Mouse (Mus musculus): ENCODE data around the gene Elp1. TPM values are rescaled to one million over a fixed set of nuclear protein-coding genes. Genes with fewer than 3 reads are reported as not detected.
A peak's percentile ranks its signal among the peaks of the same experiment; 100 is the strongest.

Gene Elp1
- polyA plus RNA-seq, 1 experiment from 2014 or later, result 116 TPM

GRCm38 (mm10) chr4:56740020-56740485 is 62.1 kb downstream of the Elp1 start, which contains the start of gene Gm26657:
TSS of gene Gm26657 (plus strand) at chr4:56740070.
- H3K4me2 ChIP-seq (ENCODE audit: low read depth), result no peak within 1 kb of the TSS
- H3K27me3 ChIP-seq (ENCODE audit: control insufficient read depth, insufficient read depth, low read length), result no peaks in the 10 kb centered on the region
- no peak within 1 kb of the TSS for H3K9ac ChIP-seq (ENCODE audit: low read length)
- H3K9me3 ChIP-seq (ENCODE audit: control insufficient read depth, low read length), result no peaks in the 10 kb centered on the region
- peaks cover 4% of the 10 kb centered on the region; the same call in 1 of the 2 replicates for H3K36me3 ChIP-seq (ENCODE audit: control insufficient read depth, insufficient read depth, low read length)
- ATAC-seq (ENCODE audit: insufficient read depth, low FRiP score, low TSS enrichment) (no peak), DNase-seq (ENCODE audit: low spot score) (no peak)
- H3K4me3 ChIP-seq (ENCODE audit: low read depth, low read length), result no peak within 1 kb of the TSS
- 88% methylated on average over 18 of the region's 18 CpGs for WGBS
- no peak within 1 kb of the TSS for H3K27ac ChIP-seq (ENCODE audit: low read depth, low read length)
- H3K4me1 ChIP-seq (ENCODE audit: control insufficient read depth, insufficient read depth, low read length), result no peaks in the 10 kb centered on the region

DNA sequence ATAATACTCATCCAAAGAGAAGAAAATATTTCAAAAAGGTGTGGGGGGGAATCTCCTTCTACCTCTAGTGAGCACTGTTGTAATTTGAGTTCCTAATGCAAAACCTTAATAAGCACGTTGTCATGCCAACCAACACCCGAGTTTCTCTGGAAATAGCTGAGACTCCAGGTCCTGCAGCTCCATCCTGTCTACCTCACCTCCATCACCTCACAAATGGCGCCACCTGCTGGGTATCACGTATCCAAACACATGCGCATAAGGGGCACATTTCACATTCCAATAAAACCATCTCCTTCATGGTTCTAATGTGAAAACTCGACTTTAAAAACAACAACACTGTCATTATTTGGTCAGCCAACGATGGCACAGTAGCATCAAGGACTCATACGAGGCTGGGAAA is 76.3 kb downstream of the Elp1 start:
- WGBS, result 57% methylated on average over 8 of the region's 8 CpGs
- no peaks in the 10 kb centered on the region for H3K4me1 ChIP-seq (ENCODE audit: control insufficient read depth, insufficient read depth, low read length)
- H3K27me3 ChIP-seq (ENCODE audit: control insufficient read depth, insufficient read depth, low read length), result no peaks in the 10 kb centered on the region
- no peak for DNase-seq (ENCODE audit: low spot score)
- no peaks in the 10 kb centered on the region for H3K36me3 ChIP-seq (ENCODE audit: control insufficient read depth, insufficient read depth, low read length)
- no peak overlapping the region for H3K27ac ChIP-seq (ENCODE audit: low read depth, low read length)
- no peak overlapping the region for H3K4me3 ChIP-seq (ENCODE audit: low read depth, low read length)
- H3K4me2 ChIP-seq (ENCODE audit: low read depth), result no peak overlapping the region
- no peak for ATAC-seq (ENCODE audit: insufficient read depth, low FRiP score, low TSS enrichment)
- no peaks in the 10 kb centered on the region for H3K9me3 ChIP-seq (ENCODE audit: control insufficient read depth, low read length)
- H3K9ac ChIP-seq (ENCODE audit: low read length), result no peak overlapping the region

DNA sequence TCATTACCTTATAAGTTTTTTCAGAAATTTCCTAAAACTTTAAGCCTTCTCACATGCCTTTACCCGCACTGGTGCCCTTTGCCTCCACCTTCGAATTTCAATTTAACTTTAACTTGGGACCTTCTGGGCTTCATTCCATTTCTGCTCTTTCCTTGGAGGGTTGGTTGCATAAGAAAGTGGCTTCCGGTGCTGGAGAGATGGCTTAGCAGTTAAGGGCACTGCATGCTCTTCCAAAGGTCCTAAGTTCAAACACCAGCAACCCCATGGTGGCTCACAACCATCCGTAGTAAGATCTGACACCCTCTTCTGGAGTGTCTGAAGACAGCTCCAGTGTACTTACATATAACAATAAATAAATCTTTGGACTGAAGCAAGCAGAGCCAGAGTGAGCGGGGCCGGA is 78.9 kb downstream of the Elp1 start:
- H3K27me3 ChIP-seq (ENCODE audit: control insufficient read depth, insufficient read depth, low read length), result no peaks in the 10 kb centered on the region
- H3K9ac ChIP-seq (ENCODE audit: low read length), result no peak overlapping the region
- no peaks in the 10 kb centered on the region for H3K4me1 ChIP-seq (ENCODE audit: control insufficient read depth, insufficient read depth, low read length)
- no peaks in the 10 kb centered on the region for H3K36me3 ChIP-seq (ENCODE audit: control insufficient read depth, insufficient read depth, low read length)
- H3K9me3 ChIP-seq (ENCODE audit: control insufficient read depth, low read length), result no peaks in the 10 kb centered on the region
- H3K4me2 ChIP-seq (ENCODE audit: low read depth), result no peak overlapping the region
- DNase-seq (ENCODE audit: low spot score) (no peak), ATAC-seq (ENCODE audit: insufficient read depth, low FRiP score, low TSS enrichment) (no peak)
- 89% methylated on average over 6 of the region's 6 CpGs for WGBS
- H3K4me3 ChIP-seq (ENCODE audit: low read depth, low read length), result no peak overlapping the region
- no peak overlapping the region for H3K27ac ChIP-seq (ENCODE audit: low read depth, low read length)

- no peak overlapping the region for H3K9ac ChIP-seq (ENCODE audit: low read length)
- no peaks in the 10 kb centered on the region for H3K4me1 ChIP-seq (ENCODE audit: control insufficient read depth, insufficient read depth, low read length)
- H3K36me3 ChIP-seq (ENCODE audit: control insufficient read depth, insufficient read depth, low read length), result no peaks in the 10 kb centered on the region
- DNase-seq (ENCODE audit: low spot score), result no peak
- H3K27me3 ChIP-seq (ENCODE audit: control insufficient read depth, insufficient read depth, low read length), result no peaks in the 10 kb centered on the region
- WGBS, result 50% methylated on average over 6 of the region's 6 CpGs
- H3K4me2 ChIP-seq (ENCODE audit: low read depth), result no peak overlapping the region
- no peaks in the 10 kb centered on the region for H3K9me3 ChIP-seq (ENCODE audit: control insufficient read depth, low read length)
- no peak overlapping the region for H3K4me3 ChIP-seq (ENCODE audit: low read depth, low read length)
- no peak overlapping the region for H3K27ac ChIP-seq (ENCODE audit: low read depth, low read length)
- ATAC-seq (ENCODE audit: insufficient read depth, low FRiP score, low TSS enrichment), result no peak
These were observed 79.8 kb downstream of the Elp1 start for GRCm38 (mm10) chr4:56722346-56722745.

DNA sequence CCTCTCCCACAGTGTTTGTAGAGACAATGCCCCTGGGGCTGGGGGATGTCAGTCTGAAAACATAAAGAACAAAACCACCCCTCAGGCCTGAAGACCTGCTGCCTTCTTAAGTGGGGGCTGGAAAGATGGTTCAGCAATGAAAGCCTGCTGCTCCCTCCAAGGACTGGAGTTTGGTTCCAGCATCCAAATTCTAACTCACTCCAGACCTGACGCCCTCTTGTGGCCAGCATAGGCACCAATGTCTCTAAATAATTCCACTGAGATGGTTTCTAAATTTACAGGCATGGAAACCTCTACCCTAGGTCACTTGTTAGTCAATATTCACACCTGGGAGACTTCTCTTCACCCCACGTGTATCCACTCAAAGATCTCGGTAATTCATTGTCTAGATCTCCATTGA is 80.7 kb downstream of the Elp1 start:
- DNase-seq (ENCODE audit: low spot score) (peak; percentile 55), ATAC-seq (ENCODE audit: insufficient read depth, low FRiP score, low TSS enrichment) (no peak)
- Histone ChIP-seq H3K4me1 (ENCODE audit: control insufficient read depth, insufficient read depth, low read length) (no peaks in the 10 kb centered on the region), H3K9me3 (ENCODE audit: control insufficient read depth, low read length) (no peaks in the 10 kb centered on the region), H3K36me3 (ENCODE audit: control insufficient read depth, insufficient read depth, low read length) (no peaks in the 10 kb centered on the region), H3K27ac (ENCODE audit: low read depth, low read length) (no peak overlapping the region), H3K4me3 (ENCODE audit: low read depth, low read length) (no peak overlapping the region), H3K4me2 (ENCODE audit: low read depth) (no peak overlapping the region), H3K27me3 (ENCODE audit: control insufficient read depth, insufficient read depth, low read length) (no peaks in the 10 kb centered on the region), H3K9ac (ENCODE audit: low read length) (no peak overlapping the region)
- 22% methylated on average over 3 of the region's 3 CpGs for WGBS

- 92% methylated on average over 9 of the region's 9 CpGs for WGBS
- ATAC-seq (ENCODE audit: insufficient read depth, low FRiP score, low TSS enrichment) (no peak), DNase-seq (ENCODE audit: low spot score) (no peak)
- no peaks in the 10 kb centered on the region for H3K27me3 ChIP-seq (ENCODE audit: control insufficient read depth, insufficient read depth, low read length)
- H3K36me3 ChIP-seq (ENCODE audit: control insufficient read depth, insufficient read depth, low read length), result no peaks in the 10 kb centered on the region
- no peak overlapping the region for H3K9ac ChIP-seq (ENCODE audit: low read length)
- H3K4me1 ChIP-seq (ENCODE audit: control insufficient read depth, insufficient read depth, low read length), result no peaks in the 10 kb centered on the region
- H3K4me3 ChIP-seq (ENCODE audit: low read depth, low read length), result no peak overlapping the region
- no peak overlapping the region for H3K4me2 ChIP-seq (ENCODE audit: low read depth)
- H3K27ac ChIP-seq (ENCODE audit: low read depth, low read length), result no peak overlapping the region
- H3K9me3 ChIP-seq (ENCODE audit: control insufficient read depth, low read length), result no peaks in the 10 kb centered on the region
These were observed 81.7 kb downstream of the Elp1 start for GRCm38 (mm10) chr4:56720403-56720802.

GRCm38 (mm10) chr4:56719456-56719855 is 82.7 kb downstream of the Elp1 start:
- Histone ChIP-seq H3K4me2 (ENCODE audit: low read depth) (no peak overlapping the region), H3K27me3 (ENCODE audit: control insufficient read depth, insufficient read depth, low read length) (no peaks in the 10 kb centered on the region), H3K27ac (ENCODE audit: low read depth, low read length) (no peak overlapping the region), H3K36me3 (ENCODE audit: control insufficient read depth, insufficient read depth, low read length) (no peaks in the 10 kb centered on the region), H3K4me1 (ENCODE audit: control insufficient read depth, insufficient read depth, low read length) (no peaks in the 10 kb centered on the region), H3K4me3 (ENCODE audit: low read depth, low read length) (no peak overlapping the region), H3K9me3 (ENCODE audit: control insufficient read depth, low read length) (no peaks in the 10 kb centered on the region), H3K9ac (ENCODE audit: low read length) (no peak overlapping the region)
- DNase-seq (ENCODE audit: low spot score) (no peak), ATAC-seq (ENCODE audit: insufficient read depth, low FRiP score, low TSS enrichment) (no peak)
- 64% methylated on average over 9 of the region's 9 CpGs for WGBS

GRCm38 (mm10) chr4:56718573-56719442 is 83.3 kb downstream of the Elp1 start:
- Histone ChIP-seq H3K9me3 (ENCODE audit: control insufficient read depth, low read length) (no peaks in the 10 kb centered on the region), H3K27me3 (ENCODE audit: control insufficient read depth, insufficient read depth, low read length) (no peaks in the 10 kb centered on the region), H3K36me3 (ENCODE audit: control insufficient read depth, insufficient read depth, low read length) (no peaks in the 10 kb centered on the region), H3K4me2 (ENCODE audit: low read depth) (no peak overlapping the region), H3K27ac (ENCODE audit: low read depth, low read length) (no peak overlapping the region), H3K9ac (ENCODE audit: low read length) (no peak overlapping the region), H3K4me3 (ENCODE audit: low read depth, low read length) (no peak overlapping the region), H3K4me1 (ENCODE audit: control insufficient read depth, insufficient read depth, low read length) (no peaks in the 10 kb centered on the region)
- ATAC-seq (ENCODE audit: insufficient read depth, low FRiP score, low TSS enrichment), result no peak
- 70% methylated on average over 12 of the region's 12 CpGs for WGBS
- no peak for DNase-seq (ENCODE audit: low spot score)

- Histone ChIP-seq H3K36me3 (ENCODE audit: control insufficient read depth, insufficient read depth, low read length) (no peaks in the 10 kb centered on the region), H3K27me3 (ENCODE audit: control insufficient read depth, insufficient read depth, low read length) (no peaks in the 10 kb centered on the region), H3K4me3 (ENCODE audit: low read depth, low read length) (no peak overlapping the region), H3K9me3 (ENCODE audit: control insufficient read depth, low read length) (no peaks in the 10 kb centered on the region), H3K4me2 (ENCODE audit: low read depth) (no peak overlapping the region), H3K27ac (ENCODE audit: low read depth, low read length) (no peak overlapping the region), H3K9ac (ENCODE audit: low read length) (no peak overlapping the region), H3K4me1 (ENCODE audit: control insufficient read depth, insufficient read depth, low read length) (no peaks in the 10 kb centered on the region)
- 87% methylated on average over 3 of the region's 3 CpGs for WGBS
- ATAC-seq (ENCODE audit: insufficient read depth, low FRiP score, low TSS enrichment) (no peak), DNase-seq (ENCODE audit: low spot score) (no peak)
These were observed 84.2 kb downstream of the Elp1 start for GRCm38 (mm10) chr4:56717932-56718331.

Measured in neural tube, embryonic 11.5 days (tissue).